Mouse (Mus musculus) testis, postnatal 14 days (tissue): Measurements from ENCODE around the gene Igf1r.
A peak's percentile ranks its signal among the peaks of the same experiment; 100 is the strongest.

ENCODE experiments used
- DNase-seq: peaks from one replicate; pipeline ENCODE4 v3.0.0; 2021; ENCODE audit warnings: low spot score

Igf1r gene

GRCm38 (mm10) chr7:67952777-67953700 lies at the start of gene Igf1r:
Gene Igf1r, plus strand, starts transcription at chr7:67952827.
- peak; percentile 52 for DNase-seq

GRCm38 (mm10) chr7:67906358-67906757 lies 46.3 kb upstream of the Igf1r start:
- no peak for DNase-seq

- no peak for DNase-seq
Observed at GRCm38 (mm10) chr7:67907786-67908400, 44.7 kb upstream of the Igf1r start.

- DNase-seq: no peak
Observed at GRCm38 (mm10) chr7:67910528-67910927, 42.1 kb upstream of the Igf1r start.

- no peak for DNase-seq
Observed at GRCm38 (mm10) chr7:67910947-67911346, 41.7 kb upstream of the Igf1r start.

- no peak for DNase-seq
Observed at GRCm38 (mm10) chr7:67911841-67912240, 40.8 kb upstream of the Igf1r start.

- no peak for DNase-seq
Observed at GRCm38 (mm10) chr7:67916960-67917359, 35.7 kb upstream of the Igf1r start.

- DNase-seq: no peak
Observed at GRCm38 (mm10) chr7:67917753-67918152, 34.9 kb upstream of the Igf1r start.

- DNase-seq: no peak
Observed at GRCm38 (mm10) chr7:67919467-67919866, 33.2 kb upstream of the Igf1r start.

GRCm38 (mm10) chr7:67924215-67924614 lies 28.4 kb upstream of the Igf1r start:
- DNase-seq: no peak

- no peak for DNase-seq
Observed at GRCm38 (mm10) chr7:67930132-67930531, 22.5 kb upstream of the Igf1r start.

GRCm38 (mm10) chr7:67936801-67937200 lies 15.8 kb upstream of the Igf1r start:
- no peak for DNase-seq

GRCm38 (mm10) chr7:67943805-67944204 lies 8.8 kb upstream of the Igf1r start:
- no peak for DNase-seq

GRCm38 (mm10) chr7:67946901-67947300 lies 5.7 kb upstream of the Igf1r start:
- no peak for DNase-seq

GRCm38 (mm10) chr7:67950346-67950814 lies 2.2 kb upstream of the Igf1r start:
- no peak for DNase-seq

- peak; percentile 86 for DNase-seq
Observed at GRCm38 (mm10) chr7:67950815-67951531, 1.7 kb upstream of the Igf1r start.

- DNase-seq: peak; percentile 92
Observed at GRCm38 (mm10) chr7:67951532-67952035, 1.0 kb upstream of the Igf1r start.

- peak; percentile 82 for DNase-seq
Observed at GRCm38 (mm10) chr7:67952036-67952681, 468 bp upstream of the Igf1r start.

- no peak for DNase-seq
Observed at GRCm38 (mm10) chr7:67953764-67954242, 1.2 kb downstream of the Igf1r start.

- DNase-seq: no peak
Observed at GRCm38 (mm10) chr7:67954591-67955185, 2.1 kb downstream of the Igf1r start.

- DNase-seq: no peak
Observed at GRCm38 (mm10) chr7:67955276-67955675, 2.6 kb downstream of the Igf1r start.
